Mouse (Mus musculus) naive thymus-derived CD4-positive, alpha-beta T cell, adult 2 months (primary cell): ENCODE measurements around the gene Mmp8.

Experiments
- DNase-seq: peaks from one replicate; pipeline ENCODE4 v3.0.0-alpha.2; 2011; ENCODE audit warnings: low read depth

Gene Mmp8

GRCm38 (mm10) chr9:7593272-7593812 is 35.1 kb downstream of the Mmp8 start:
- no peak for DNase-seq

- DNase-seq, result peak; percentile 69
Measured at GRCm38 (mm10) chr9:7594816-7595540, 36.7 kb downstream of the Mmp8 start.

- DNase-seq, result peak; percentile 57
Measured at GRCm38 (mm10) chr9:7602982-7603742, 44.9 kb downstream of the Mmp8 start.

GRCm38 (mm10) chr9:7604005-7604404 is 45.7 kb downstream of the Mmp8 start:
- DNase-seq, result no peak

- DNase-seq, result no peak
Measured at GRCm38 (mm10) chr9:7605638-7606037, 47.4 kb downstream of the Mmp8 start.
